Mouse (Mus musculus): ENCODE data around the gene Pcgf3. TPM values are rescaled to one million over a fixed set of nuclear protein-coding genes. Genes with fewer than 3 reads are reported as not detected.

Pcgf3 gene
- polyA plus RNA-seq, 1 experiment from 2014 or later: 33.9 TPM

DNA sequence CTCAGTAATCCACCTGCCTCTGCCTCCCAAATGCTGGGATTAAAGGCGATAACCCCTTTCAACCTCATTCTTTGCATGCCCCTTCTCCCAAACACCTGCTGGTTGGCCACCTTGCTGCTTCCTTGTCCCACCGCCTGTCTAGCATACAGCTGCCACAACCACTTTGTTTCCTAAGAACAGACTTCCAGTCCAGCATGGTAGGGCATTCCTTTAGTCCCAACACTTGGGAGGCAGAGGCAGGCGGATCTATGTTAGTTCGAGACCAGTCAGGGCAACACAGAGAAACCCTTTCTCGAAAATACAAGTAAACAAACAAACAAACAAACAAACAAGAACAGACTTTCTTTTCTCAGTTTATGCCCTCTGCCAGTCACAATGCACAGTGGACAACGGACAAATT, 571 bp upstream of the Pcgf3 start:
- 0 out of 2 replicates have a peak overlapping the region, but pooled peaks have one; percentile 37 for H3K9ac ChIP-seq (replicated peaks; ENCODE audit: low read depth, low read length)
- H3K4me3 ChIP-seq (ENCODE audit: low read depth, low read length): peak overlapping the region; percentile 82
- 44% methylated on average over 6 of the region's 6 CpGs for WGBS
- peaks cover 31% of the 10 kb centered on the region for H3K4me1 ChIP-seq (ENCODE audit: control insufficient read depth, insufficient read depth, low read length)
- ATAC-seq (ENCODE audit: low read depth): peak; percentile 5; the same call in 1 of the 2 replicates
- peak overlapping the region; percentile 98 for H3K4me2 ChIP-seq (ENCODE audit: low read depth, low read length)
- no peaks in the 10 kb centered on the region for H3K36me3 ChIP-seq (ENCODE audit: control insufficient read depth, insufficient read depth, low read length)
- no peaks in the 10 kb centered on the region for H3K9me3 ChIP-seq (ENCODE audit: control insufficient read depth, low read length)
- H3K27ac ChIP-seq (ENCODE audit: low read depth, low read length): no peak overlapping the region
- H3K27me3 ChIP-seq (ENCODE audit: control insufficient read depth, insufficient read depth, low read length): peaks cover 3% of the 10 kb centered on the region; the same call in 1 of the 2 replicates

DNA sequence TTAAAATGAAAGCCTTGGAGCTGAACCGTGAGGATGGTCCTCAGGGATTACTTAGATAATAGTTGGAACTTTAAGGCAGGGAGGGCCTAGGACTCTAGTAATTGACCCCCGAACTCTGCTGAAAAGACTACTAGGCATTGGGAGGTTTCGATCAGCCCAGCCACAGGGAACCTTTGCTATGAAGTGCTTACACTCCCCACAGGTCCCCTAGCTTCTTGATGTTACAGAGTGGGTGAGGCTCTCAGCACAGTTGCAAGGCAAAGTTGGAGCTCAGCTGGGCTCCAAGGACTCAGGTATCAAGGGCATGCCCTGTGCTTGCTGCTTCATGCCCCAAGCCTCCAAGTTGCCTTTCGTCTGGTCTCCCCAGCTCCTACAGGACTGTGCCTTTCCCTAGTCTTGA, 1.4 kb downstream of the Pcgf3 start:
- ATAC-seq (ENCODE audit: low read depth): no peak
- Histone ChIP-seq H3K4me3 (ENCODE audit: low read depth, low read length) (peak overlapping the region; percentile 82), H3K9me3 (ENCODE audit: control insufficient read depth, low read length) (no peaks in the 10 kb centered on the region), H3K36me3 (ENCODE audit: control insufficient read depth, insufficient read depth, low read length) (no peaks in the 10 kb centered on the region), H3K27ac (ENCODE audit: low read depth, low read length) (no peak overlapping the region), H3K27me3 (ENCODE audit: control insufficient read depth, insufficient read depth, low read length) (peaks cover 3% of the 10 kb centered on the region; the same call in 1 of the 2 replicates), H3K4me2 (ENCODE audit: low read depth, low read length) (peak overlapping the region; percentile 98), H3K9ac (replicated peaks; ENCODE audit: low read depth, low read length) (peak overlapping the region; percentile 99), H3K4me1 (ENCODE audit: control insufficient read depth, insufficient read depth, low read length) (peaks cover 31% of the 10 kb centered on the region)
- WGBS: 41% methylated on average over 4 of the region's 4 CpGs

DNA sequence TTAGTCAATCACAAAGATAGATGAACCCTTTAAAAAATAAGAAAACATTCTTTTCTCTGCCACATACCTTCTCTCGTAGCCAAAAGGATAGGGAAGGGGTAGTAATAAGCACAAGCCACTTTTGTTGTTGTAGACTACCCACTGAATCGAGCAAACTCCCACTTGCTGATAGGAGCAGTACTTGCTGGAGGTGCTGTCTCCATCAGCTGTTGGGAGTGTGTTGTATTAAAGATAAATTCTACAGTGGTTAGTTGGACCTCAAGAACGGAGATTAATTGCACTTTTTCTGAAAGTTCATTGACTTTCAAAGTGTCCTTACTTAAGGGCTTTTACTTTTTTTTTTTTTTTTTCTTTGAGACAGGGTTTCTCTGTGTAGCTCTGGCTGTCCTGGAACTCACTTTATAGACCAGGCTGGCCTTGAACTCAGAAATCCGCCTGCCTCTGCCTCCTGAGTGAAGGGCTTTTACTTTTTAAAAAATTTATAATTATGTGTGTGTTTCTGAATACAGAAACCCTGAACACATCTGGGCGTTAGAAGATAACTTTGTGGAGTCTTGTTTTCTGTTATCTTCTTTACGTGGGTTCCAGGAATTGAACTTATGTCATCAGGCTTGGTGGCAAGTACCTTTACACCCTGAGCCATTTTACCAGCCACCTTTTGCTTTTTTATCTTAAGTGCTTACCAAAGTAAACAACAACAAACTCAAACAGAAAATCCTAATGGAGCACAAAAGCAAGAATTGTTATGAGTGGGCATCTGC, 4.3 kb downstream of the Pcgf3 start:
- no peak overlapping the region for H3K4me3 ChIP-seq (ENCODE audit: low read depth, low read length)
- H3K27me3 ChIP-seq (ENCODE audit: control insufficient read depth, insufficient read depth, low read length): peaks cover 3% of the 10 kb centered on the region; the same call in 1 of the 2 replicates
- ATAC-seq (ENCODE audit: low read depth): no peak
- H3K4me1 ChIP-seq (ENCODE audit: control insufficient read depth, insufficient read depth, low read length): peaks cover 31% of the 10 kb centered on the region
- no peak overlapping the region for H3K9ac ChIP-seq (replicated peaks; ENCODE audit: low read depth, low read length)
- H3K9me3 ChIP-seq (ENCODE audit: control insufficient read depth, low read length): no peaks in the 10 kb centered on the region
- 90% methylated on average over 6 of the region's 6 CpGs for WGBS
- H3K27ac ChIP-seq (ENCODE audit: low read depth, low read length): no peak overlapping the region
- no peaks in the 10 kb centered on the region for H3K36me3 ChIP-seq (ENCODE audit: control insufficient read depth, insufficient read depth, low read length)
- no peak overlapping the region for H3K4me2 ChIP-seq (ENCODE audit: low read depth, low read length)

DNA sequence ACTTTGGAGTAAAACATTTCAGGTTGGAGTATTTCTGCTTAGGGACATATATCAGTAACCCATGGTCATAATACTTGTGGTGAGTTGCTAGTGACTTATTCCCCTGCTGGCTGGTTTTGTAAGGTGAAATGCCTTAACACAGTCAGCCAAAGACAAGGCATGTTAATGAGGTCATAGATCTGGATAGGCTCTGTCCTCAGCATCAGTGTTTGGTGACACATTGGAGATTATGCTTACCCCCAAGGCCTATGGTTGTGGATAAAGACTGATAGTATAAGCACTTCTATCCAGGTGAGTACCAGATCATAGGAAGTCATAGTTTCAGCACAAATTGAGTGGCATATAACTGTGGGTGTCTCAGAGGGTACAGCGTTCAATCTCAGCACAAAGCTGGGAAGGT, 5.6 kb downstream of the Pcgf3 start:
- no peaks in the 10 kb centered on the region for H3K36me3 ChIP-seq (ENCODE audit: control insufficient read depth, insufficient read depth, low read length)

DNA sequence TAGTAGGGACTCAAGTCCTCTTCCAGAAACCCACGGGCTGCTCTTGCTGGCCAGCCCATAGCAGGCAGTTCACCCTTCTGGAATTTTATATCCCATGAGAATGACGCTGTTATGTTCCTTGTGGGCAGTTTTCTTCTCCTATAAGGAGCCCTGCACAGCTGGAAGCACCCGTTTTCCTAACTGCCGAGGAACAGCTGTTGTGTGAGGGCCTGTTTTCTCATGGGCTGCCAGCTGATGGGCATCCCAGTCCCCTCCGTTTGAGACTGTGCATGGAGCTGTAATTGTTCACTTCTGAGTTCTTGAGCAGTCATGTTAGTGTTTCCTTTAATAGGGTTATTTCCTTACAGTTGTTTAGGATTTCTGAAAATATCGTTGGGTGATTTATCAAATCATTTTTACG, 8.6 kb downstream of the Pcgf3 start:
- Histone ChIP-seq H3K4me1 (ENCODE audit: control insufficient read depth, insufficient read depth, low read length) (0 out of 2 replicates have a peak, but pooled peaks cover 6% of the 10 kb centered on the region), H3K9me3 (ENCODE audit: control insufficient read depth, low read length) (no peaks in the 10 kb centered on the region), H3K36me3 (ENCODE audit: control insufficient read depth, insufficient read depth, low read length) (peaks cover 25% of the 10 kb centered on the region), H3K27ac (ENCODE audit: low read depth, low read length) (no peak overlapping the region), H3K27me3 (ENCODE audit: control insufficient read depth, insufficient read depth, low read length) (no peaks in the 10 kb centered on the region), H3K9ac (replicated peaks; ENCODE audit: low read depth, low read length) (no peak overlapping the region), H3K4me3 (ENCODE audit: low read depth, low read length) (no peak overlapping the region), H3K4me2 (ENCODE audit: low read depth, low read length) (no peak overlapping the region)
- WGBS: 64% methylated on average over 7 of the region's 7 CpGs
- ATAC-seq (ENCODE audit: low read depth): no peak

More for the DNA sequence above, 5.6 kb downstream of the Pcgf3 start:
- Histone ChIP-seq H3K4me2 (ENCODE audit: low read depth, low read length) (no peak overlapping the region), H3K27me3 (ENCODE audit: control insufficient read depth, insufficient read depth, low read length) (no peaks in the 10 kb centered on the region), H3K4me1 (ENCODE audit: control insufficient read depth, insufficient read depth, low read length) (peaks cover 31% of the 10 kb centered on the region), H3K9me3 (ENCODE audit: control insufficient read depth, low read length) (no peaks in the 10 kb centered on the region), H3K27ac (ENCODE audit: low read depth, low read length) (no peak overlapping the region), H3K9ac (replicated peaks; ENCODE audit: low read depth, low read length) (no peak overlapping the region), H3K4me3 (ENCODE audit: low read depth, low read length) (no peak overlapping the region)
- WGBS: 100% methylated on average over 1 of the region's 1 CpGs
- ATAC-seq (ENCODE audit: low read depth): no peak

DNA sequence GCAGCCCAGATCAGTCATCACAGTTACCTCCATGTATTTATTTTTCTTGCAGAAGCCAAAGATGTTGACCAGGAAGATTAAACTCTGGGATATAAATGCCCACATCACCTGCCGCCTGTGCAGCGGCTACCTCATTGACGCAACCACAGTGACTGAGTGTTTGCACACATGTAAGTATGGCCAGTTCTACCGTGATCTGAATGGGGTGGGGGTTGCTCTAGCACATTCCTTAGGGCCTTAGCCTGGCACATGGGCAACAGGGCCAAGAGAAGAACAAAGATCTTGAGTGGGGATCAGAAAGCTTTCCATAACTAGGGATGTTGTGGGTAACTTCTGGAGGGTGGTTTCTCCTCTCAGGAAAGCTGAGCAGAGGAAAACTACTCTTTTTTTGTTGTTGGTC, 12.7 kb downstream of the Pcgf3 start:
- peaks cover 62% of the 10 kb centered on the region for H3K36me3 ChIP-seq (ENCODE audit: control insufficient read depth, insufficient read depth, low read length)
- no peaks in the 10 kb centered on the region for H3K4me1 ChIP-seq (ENCODE audit: control insufficient read depth, insufficient read depth, low read length)
- WGBS: 92% methylated on average over 4 of the region's 4 CpGs
- no peaks in the 10 kb centered on the region for H3K9me3 ChIP-seq (ENCODE audit: control insufficient read depth, low read length)
- no peak for ATAC-seq (ENCODE audit: low read depth)
- H3K27me3 ChIP-seq (ENCODE audit: control insufficient read depth, insufficient read depth, low read length): no peaks in the 10 kb centered on the region
- H3K4me3 ChIP-seq (ENCODE audit: low read depth, low read length): no peak overlapping the region
- H3K9ac ChIP-seq (replicated peaks; ENCODE audit: low read depth, low read length): no peak overlapping the region
- H3K27ac ChIP-seq (ENCODE audit: low read depth, low read length): no peak overlapping the region
- no peak overlapping the region for H3K4me2 ChIP-seq (ENCODE audit: low read depth, low read length)

DNA sequence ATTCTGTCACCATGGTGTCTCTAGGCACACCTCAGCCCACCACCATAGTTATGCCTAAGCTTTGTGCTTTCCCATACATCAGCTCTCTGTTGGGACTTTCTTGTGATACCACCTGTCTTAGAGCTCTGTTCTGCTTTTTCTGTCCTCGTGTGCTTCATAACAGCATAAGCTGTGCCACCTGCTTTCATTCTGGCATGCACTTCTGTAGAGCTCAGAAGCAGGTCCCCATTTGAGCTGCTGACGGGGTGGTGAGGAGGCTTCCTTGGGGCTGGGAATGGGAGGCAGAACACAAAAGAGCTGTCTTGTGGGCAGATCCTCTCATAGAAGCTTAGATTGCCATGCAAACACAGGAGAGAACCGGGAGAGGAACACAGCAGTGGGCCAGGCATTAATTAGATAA, 14.9 kb downstream of the Pcgf3 start:
- Histone ChIP-seq H3K4me2 (ENCODE audit: low read depth, low read length) (no peak overlapping the region), H3K36me3 (ENCODE audit: control insufficient read depth, insufficient read depth, low read length) (peaks cover 62% of the 10 kb centered on the region), H3K4me1 (ENCODE audit: control insufficient read depth, insufficient read depth, low read length) (no peaks in the 10 kb centered on the region), H3K27me3 (ENCODE audit: control insufficient read depth, insufficient read depth, low read length) (no peaks in the 10 kb centered on the region), H3K9ac (replicated peaks; ENCODE audit: low read depth, low read length) (no peak overlapping the region), H3K4me3 (ENCODE audit: low read depth, low read length) (no peak overlapping the region), H3K9me3 (ENCODE audit: control insufficient read depth, low read length) (no peaks in the 10 kb centered on the region), H3K27ac (ENCODE audit: low read depth, low read length) (no peak overlapping the region)
- WGBS: 92% methylated on average over 3 of the region's 3 CpGs
- no peak for ATAC-seq (ENCODE audit: low read depth)

DNA sequence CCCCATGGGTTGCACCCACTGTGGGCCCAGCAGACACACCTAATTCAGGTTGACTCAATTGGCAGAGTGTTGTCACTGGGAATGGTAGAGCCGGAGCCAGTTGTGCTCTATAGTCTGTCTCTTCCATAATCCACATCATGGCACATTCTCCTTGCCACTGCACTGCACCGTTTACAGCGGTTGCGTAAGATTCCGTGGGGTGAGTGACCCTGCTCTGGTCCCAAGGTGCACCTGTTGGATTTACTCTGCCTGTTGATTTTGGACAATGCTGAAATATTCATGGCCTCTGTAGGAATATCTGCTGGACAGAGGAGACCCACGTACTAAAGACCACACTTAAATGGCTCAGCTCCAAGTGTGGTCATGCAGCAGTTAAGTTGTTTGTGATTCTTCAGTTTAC, 22.0 kb downstream of the Pcgf3 start:
- Histone ChIP-seq H3K9me3 (ENCODE audit: control insufficient read depth, low read length) (no peaks in the 10 kb centered on the region), H3K4me2 (ENCODE audit: low read depth, low read length) (no peak overlapping the region), H3K4me1 (ENCODE audit: control insufficient read depth, insufficient read depth, low read length) (no peaks in the 10 kb centered on the region), H3K9ac (replicated peaks; ENCODE audit: low read depth, low read length) (no peak overlapping the region), H3K4me3 (ENCODE audit: low read depth, low read length) (no peak overlapping the region), H3K27me3 (ENCODE audit: control insufficient read depth, insufficient read depth, low read length) (no peaks in the 10 kb centered on the region), H3K27ac (ENCODE audit: low read depth, low read length) (no peak overlapping the region), H3K36me3 (ENCODE audit: control insufficient read depth, insufficient read depth, low read length) (peaks cover 21% of the 10 kb centered on the region)
- WGBS: 96% methylated on average over 6 of the region's 6 CpGs
- no peak for ATAC-seq (ENCODE audit: low read depth)

DNA sequence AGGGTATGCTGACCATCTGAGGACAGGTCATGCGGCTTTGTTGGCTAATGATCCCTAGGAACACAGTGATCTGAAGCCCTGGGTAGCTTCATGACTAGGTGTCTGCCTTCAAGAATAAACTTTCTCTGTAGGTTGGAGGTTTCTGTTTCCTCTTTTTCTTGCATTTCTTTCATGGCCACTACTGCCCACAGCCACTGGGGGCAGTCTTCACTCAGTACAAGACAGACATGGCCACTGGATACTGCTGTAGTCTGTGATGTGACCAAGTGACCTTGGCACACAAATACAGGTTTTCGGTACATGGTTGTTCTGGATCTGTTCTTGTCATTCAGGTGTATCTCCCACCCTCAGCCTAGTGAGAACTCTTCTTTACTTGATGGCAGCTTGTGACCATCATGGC, 24.2 kb downstream of the Pcgf3 start:
- peaks cover 38% of the 10 kb centered on the region for H3K36me3 ChIP-seq (ENCODE audit: control insufficient read depth, insufficient read depth, low read length)

More for the DNA sequence above, 24.2 kb downstream of the Pcgf3 start:
- no peak overlapping the region for H3K4me3 ChIP-seq (ENCODE audit: low read depth, low read length)
- no peak overlapping the region for H3K9ac ChIP-seq (replicated peaks; ENCODE audit: low read depth, low read length)
- peak; percentile 17; the same call in 1 of the 2 replicates for ATAC-seq (ENCODE audit: low read depth)
- no peak overlapping the region for H3K4me2 ChIP-seq (ENCODE audit: low read depth, low read length)
- no peak overlapping the region for H3K27ac ChIP-seq (ENCODE audit: low read depth, low read length)
- H3K9me3 ChIP-seq (ENCODE audit: control insufficient read depth, low read length): no peaks in the 10 kb centered on the region
- H3K27me3 ChIP-seq (ENCODE audit: control insufficient read depth, insufficient read depth, low read length): no peaks in the 10 kb centered on the region
- WGBS: 95% methylated on average over 2 of the region's 2 CpGs
- H3K4me1 ChIP-seq (ENCODE audit: control insufficient read depth, insufficient read depth, low read length): no peaks in the 10 kb centered on the region
